Mouse (Mus musculus): ENCODE data around the gene Xlr5a.
A peak's percentile ranks its signal among the peaks of the same experiment; 100 is the strongest.
"Not testable (repeated sequence)": the region's sequence is repeated elsewhere in the genome, so short reads cannot be mapped to it uniquely, and the experiment has no call there.

Gene Xlr5a

DNA sequence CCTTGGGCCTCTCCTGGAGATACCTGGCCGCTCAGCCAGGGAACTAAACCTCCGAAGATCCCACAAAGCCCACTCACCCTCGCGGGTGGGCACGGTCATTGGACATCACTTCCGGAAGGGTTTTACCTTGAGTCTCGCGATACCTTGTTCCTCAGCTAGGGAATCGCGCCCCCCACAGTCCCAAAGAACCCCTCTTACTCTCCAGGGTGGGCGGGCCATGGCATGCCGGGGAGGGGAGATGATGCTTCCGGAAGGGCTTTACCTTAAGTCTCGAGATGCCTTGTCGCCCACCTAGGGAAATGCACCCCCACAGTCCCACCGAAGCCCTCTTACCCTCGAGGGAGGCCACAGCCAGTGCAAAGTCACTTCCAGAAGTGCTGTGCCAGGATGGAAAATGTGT lies at the start of gene Xlr5a, which contains the start of gene Xlr5c:
Gene Xlr5a, minus strand, starts transcription at position 101 of the 400 bp plus-strand sequence.
Gene Xlr5c, minus strand, starts transcription at position 101 of the 400 bp plus-strand sequence.
- DNase-seq, result not testable (repeated sequence)

DNA sequence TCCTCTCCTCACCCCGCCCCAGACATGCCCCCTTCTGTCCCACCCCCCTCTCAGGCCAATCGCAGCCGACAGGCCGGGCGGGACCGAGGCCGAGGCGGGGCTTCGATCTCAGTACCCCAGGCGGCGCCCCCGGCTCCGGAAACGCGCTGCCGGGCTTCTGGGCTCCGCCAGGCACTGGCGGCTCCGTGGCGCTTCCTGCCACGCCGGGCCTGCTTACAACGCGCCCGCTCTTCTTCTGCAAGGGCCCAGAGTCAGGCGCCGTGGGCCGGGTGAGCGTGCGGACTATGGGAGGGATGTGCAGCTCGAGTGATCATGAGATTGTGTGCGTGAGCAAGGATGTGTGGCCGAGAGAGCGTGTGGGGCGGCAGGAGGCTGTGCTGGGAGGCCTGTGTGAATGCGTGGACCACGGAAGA lies 49.7 kb upstream of the Xlr5a start, which contains the start of gene Zfp275:
Gene Zfp275, plus strand, starts transcription at position 139 of the 413 bp plus-strand sequence.
- peak; percentile 71 to 72 for DNase-seq

DNA sequence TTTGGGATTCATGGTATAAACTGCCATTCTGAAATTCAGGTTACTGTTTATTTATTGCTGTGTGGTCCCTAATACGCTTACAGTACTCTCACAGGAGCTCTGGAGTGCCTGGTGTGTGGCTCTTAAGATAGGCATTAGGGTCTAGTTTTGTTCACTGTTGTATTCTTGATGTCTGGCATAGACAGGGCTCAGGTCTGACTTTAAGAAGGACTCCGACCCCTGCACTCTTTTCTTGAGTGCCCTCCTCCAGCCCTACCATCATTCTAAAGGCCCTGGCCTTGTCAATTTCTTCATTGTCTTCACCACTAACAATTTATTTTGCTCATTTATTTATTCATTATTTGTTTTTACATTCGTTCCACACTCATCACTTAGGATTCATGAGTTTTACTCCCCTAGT lies 49.3 kb upstream of the Xlr5a start:
- DNase-seq, result no peak

DNA sequence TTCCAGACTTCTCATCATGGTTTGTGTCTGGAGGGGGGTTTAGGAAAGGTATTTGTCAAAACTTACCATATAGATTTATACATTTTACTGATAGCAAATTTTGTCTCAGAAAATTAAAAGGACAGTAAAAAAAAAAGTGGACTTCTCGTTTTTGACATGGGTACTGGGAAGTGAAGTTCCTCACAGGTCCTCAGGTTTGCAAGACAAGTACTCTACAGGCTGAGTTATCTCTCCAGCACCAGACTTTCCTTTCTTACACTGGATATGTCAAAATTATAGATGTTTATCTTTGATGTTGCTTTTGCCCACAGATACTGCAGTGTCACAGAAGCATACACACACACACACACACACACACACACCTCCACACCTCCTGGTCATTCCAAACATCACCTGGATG lies 48.7 kb upstream of the Xlr5a start:
- no peak for DNase-seq

DNA sequence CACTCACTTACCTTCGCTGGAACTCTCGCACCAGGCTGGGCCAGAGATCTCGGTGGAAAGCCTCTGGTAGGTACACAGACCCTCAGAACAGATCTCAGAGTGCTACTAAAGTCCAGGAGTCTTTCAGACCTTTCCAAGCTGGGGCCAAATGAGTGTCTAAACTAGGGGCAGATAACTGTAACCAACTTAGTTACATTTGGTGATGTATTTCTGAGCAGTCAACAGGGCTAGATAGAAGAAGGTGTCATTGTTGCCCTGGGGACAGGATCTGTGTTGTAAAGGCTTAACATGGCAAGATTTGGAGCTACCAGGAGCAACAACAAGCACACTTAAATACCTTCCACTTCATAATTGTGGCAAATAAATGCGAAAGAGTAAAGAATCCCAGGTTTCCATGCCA lies 44.0 kb upstream of the Xlr5a start, which contains the start of gene Gm45015:
Gene Gm45015, minus strand, starts transcription at position 101 of the 400 bp plus-strand sequence.
- DNase-seq, result no peak

DNA sequence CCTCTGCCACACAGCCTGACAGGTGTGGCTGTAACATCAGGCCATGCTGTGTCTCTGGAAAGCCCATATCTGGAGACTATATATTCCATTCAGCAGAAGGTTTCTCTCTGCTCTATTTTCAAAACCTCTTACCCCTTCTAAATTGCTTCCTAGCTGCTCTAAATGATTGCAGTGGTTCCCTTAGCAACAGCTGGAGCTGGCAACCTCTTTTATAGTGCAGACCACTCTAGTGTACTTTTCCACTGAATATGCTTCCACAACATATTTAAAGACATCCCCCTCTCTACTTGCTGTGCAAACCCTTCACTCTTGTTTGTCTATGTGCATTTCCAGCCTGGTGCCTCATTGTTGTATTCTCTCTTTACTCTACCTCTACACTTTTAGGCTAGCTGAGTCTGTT lies 40.8 kb upstream of the Xlr5a start:
- DNase-seq, result no peak

DNA sequence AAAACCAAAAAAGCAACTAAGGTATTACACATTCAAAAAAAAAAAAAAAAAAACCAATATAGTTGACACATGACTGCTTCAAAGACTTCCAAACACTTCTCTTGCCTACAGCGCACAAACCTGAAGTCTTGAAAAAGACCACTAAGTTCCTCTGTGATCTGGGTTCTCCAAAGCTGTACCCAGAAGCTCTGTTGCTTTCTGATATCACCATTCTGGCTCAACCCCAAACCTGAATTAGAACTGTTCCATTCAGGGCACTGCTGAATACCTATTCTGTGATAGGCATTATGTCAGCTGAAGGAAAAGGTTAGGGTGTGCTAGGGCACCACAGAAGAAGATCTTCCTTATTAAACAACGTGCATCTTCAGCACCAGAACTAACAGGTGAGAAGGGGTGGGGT lies 34.4 kb upstream of the Xlr5a start:
- no peak for DNase-seq

DNA sequence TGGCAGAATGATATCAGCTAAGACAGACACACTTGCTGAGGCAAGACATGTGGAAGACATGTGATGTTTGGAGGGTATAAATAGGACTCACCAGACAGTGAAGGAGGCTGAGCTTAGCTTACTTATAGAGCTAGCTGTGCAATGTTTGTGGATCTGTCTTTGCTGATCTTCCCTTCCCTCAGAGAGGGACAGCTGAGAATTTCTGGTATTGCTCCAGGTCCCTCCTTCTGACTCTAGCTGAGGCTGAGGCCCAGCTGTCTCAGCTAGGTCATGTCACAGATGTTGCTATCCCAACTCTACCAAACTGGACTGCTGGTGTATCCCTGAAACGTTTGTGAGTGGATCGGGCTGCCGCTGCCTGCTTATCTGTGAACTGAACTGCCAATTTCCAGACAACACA lies 28.3 kb upstream of the Xlr5a start:
- no peak for DNase-seq

DNA sequence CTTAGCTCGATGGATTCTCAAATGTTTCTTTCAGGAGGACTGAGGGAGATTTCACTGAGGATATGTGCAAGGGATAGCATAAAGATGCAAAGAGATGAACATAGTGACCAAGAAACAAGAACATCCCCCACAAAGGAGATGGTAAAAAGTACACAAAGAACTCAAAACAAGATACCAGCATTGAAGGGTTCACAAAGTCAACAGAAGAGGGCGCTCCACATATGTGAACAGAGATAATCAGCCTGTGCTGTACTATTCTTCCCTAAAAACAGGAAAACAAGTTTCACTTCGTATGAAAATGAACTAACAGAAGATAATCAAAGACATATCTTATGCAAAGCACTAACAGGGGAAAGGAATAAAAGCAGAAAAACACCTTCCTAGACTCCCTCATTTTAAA lies 19.7 kb upstream of the Xlr5a start:
- DNase-seq, result peak; percentile 21 to 24

DNA sequence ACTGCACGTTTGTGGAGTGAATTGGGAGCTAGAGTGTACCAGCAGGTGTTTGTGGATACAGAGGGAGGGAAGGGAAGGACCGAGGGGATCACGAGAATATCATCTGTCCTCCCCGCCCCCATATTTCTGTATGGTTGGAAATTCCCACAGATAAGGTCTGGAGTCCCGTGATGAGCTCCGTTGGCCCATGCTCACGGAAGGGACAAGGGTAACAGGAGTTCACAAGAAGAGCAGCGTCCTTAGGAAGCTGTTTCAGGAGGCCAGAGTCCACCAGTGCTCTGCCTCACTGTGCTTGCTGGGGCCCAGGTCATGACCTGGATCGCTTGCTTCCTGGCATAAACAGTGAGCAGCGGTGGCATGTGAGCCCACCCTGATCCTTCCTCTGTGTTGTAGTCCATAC lies 3.0 kb upstream of the Xlr5a start:
- not testable (repeated sequence) for DNase-seq

DNA sequence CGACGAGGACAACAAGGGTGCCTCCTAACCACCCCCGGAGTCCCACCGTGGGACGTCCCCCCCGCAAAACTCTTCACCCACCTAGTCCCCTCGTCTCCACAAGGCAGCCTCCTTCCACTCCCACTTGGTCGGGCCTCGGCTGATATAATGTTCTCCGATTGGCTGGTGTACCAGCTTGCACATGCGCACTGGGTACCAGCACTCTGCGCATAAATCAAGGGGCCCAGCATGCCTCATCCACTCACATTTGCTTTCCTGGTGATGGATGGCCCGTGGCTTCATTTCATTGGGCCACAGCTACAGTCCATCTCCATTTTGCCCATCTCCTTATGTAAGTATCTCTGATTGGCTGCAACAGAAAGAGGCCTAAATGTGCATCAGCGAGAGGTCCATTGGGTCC lies 27.5 kb downstream of the Xlr5a start, which contains the start of gene Xlr3c:
Gene Xlr3c, minus strand, starts transcription at position 121 of the 400 bp plus-strand sequence.
- DNase-seq, result not testable (repeated sequence)

DNA sequence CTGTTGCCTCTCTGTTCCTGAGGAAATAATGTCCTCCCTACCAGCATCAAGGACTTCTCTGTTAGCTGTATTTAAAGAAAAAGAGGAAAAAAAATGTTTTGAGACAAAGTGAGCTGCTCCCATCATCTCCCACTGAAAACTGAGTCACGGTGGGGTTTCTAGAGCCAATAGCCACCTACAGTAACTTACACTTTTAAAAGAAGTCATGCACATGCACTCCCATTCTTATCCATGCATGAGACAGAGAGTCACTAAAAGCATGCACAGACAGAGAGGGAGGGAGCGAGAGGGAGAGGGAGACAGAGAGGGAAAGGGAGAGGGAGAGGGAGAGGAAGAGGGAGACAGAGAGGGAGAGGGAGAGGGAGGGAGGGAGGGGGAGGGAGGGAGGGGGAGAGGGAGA lies 30.3 kb downstream of the Xlr5a start:
- not testable (repeated sequence) for DNase-seq

DNA sequence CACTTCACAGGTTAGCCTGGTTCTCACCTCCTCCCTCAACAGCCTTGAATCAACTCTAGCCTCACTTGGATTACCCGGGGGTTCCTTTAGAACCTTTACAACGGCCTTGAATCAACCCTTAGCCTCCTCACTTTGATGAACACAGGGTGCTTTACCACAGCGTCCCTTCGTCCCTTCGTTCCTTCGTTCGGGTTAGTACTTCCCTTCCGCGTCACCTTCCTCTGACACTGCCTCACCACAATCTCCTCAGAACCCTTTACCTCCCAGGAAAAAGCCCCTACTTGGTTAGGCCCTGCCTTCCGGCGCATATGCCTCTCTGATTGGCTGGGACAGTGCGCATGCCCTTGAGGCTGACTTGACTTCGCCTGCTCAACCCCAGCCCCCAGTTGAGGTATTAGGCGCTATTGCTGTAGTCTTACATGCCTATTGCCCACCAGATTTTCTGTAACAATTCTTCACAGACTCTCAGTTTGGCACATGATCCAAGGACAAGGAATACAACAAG lies 49.9 kb downstream of the Xlr5a start, which contains the start of gene Xlr4c:
Gene Xlr4c, minus strand, starts transcription at position 310 of the 505 bp plus-strand sequence.
- DNase-seq, result not testable (repeated sequence)

DNA sequence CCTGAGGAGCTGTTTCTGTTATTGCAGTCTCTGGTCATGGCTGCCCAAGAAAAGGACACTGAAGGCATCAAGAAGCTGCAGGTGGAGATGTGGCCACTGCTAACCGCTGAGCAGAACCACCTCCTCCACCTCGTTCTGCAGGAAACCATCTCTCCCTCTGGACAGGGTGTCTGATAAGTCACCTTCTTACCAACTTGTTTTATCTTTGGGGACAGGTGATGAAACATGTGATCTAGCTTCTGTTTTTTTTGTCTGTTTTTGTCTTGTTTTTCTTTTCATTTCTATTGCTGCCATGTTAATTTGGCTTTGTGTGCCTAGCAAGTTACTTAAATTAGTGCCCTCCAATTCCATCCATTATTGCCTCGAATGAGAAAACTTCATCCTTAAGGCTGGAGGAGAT lies 63.5 kb downstream of the Xlr5a start:
- DNase-seq, result no peak

DNA sequence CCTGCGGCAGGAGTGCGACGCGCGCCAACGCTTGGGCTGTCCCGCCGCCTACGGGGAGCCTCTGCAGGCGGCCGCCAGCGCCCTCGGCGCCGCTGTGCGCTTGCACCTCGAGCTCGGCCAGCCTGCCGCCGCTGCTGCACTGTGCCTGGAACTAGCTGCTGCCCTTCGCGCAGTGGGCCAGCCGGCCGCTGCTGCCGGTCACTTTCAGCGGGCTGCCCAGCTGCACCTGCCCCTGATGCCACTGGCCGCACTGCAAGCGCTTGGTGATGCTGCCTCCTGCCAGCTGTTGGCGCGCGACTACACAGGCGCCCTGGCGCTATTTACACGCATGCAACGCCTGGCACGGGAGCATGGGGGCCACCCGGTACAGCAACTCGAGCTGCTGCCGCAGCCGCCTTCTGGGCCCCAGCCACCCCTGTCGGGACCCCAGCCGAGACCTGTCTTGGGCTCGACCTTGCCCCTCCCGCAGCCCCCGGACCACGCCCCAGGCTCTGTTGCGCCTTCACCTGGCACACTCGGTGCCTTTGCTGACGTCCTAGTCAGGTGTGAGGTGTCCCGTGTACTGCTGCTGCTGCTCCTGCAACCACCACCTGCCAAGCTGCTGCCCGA lies 64.1 kb downstream of the Xlr5a start:
- peak; percentile 69 to 70 for DNase-seq

DNA sequence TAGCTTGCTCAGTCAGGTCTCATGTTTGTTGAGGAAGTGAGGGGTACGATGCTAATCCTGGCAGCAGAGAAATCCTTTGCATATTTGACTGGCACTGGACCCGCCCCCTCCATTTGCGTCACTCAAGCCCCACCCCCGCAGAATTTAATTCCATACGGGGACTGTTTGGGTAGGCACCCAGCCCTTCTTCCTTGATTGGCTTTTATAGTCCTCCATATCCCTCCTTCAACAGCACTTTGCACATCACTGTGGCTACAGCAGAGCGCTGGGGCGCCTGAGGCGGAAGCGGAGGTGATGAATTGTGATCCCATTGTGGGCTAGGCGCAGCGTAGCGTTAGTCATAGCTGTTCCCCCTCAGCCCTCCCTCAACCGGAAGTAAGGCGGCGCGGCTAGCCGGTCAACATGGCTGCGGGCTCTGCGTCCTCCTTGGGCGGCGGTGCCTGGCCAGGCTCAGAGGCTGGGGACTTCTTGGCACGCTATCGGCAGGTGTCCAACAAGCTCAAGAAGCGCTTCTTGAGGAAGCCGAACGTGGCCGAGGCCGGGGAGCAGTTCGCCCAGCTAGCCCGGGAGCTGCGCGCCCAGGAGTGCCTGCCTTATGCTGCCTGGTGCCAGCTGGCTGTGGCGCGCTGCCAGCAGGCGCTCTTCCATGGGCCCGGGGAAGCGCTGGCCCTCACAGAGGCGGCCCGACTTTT lies 64.7 kb downstream of the Xlr5a start, which contains the start of gene F8a:
Gene F8a, plus strand, starts transcription at position 378 of the 692 bp plus-strand sequence.
- peak; percentile 81 to 83 for DNase-seq

DNA sequence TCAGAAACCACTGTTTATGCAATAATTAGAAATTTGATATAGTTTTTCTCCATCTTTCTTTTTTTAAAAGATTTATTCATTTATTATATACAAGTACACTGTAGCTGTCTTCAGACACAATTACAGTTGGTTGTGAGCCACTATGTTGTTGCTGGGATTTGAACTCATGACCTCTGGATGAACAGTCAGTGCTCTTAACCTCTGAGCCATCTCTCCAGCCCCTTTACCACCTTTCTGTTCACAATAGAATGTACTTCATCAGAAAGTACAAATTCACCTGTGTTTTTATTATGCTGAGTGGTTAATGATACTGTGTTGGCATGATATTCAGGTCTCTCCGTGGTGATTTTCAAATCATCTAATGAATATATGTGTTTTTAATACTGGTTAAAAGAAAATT lies 67.4 kb downstream of the Xlr5a start:
- DNase-seq, result no peak

DNA sequence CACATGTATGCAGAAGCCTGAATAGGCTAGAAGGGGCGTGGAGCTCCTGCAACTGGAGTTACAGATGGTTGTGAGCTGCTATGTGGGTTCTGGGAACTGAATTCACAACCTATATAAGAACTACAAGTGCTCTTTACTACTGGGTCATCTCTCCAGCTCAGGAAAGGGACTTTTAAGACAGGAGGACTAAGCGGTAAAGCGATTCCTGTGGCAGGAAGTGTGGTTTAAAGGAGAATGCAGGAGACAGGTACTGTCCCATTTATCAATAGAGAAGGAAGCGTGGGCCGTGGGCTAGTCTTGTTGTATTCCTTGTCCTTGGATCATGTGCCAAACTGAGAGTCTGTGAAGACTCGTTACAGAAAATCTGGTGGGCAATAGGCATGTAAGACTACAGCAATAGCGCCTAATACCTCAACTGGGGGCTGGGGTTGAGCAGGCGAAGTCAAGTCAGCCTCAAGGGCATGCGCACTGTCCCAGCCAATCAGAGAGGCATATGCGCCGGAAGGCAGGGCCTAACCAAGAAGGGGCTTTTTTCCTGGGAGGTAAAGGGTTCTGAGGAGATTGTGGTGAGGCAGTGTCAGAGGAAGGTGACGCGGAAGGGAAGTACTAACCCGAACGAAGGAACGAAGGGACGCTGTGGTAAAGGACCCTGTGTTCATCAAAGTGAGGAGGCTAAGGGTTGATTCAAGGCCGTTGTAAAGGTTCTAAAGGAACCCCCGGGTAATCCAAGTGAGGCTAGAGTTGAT lies 78.8 kb downstream of the Xlr5a start, which contains the start of gene Xlr4b:
Gene Xlr4b, plus strand, starts transcription at position 515 of the 746 bp plus-strand sequence.
- DNase-seq, result peak in 1 of 2 experiments; percentile 10

DNA sequence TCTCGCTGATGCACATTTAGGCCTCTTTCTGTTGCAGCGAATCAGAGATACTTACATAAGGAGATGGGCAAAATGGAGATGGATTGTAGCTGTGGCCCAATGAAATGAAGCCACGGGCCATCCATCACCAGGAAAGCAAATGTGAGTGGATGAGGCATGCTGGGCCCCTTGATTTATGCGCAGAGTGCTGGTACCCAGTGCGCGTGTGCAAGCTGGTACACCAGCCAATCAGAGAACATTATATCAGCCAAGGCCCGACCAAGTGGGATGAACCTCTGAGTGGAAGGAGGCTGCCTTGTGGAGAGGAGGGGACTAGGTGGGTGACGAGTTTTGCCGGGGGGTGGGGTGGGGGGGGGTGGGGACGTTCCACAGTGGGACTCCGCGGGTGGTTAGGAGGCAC lies 100.8 kb downstream of the Xlr5a start, which contains the start of gene Xlr3b:
Gene Xlr3b, plus strand, starts transcription at position 274 of the 400 bp plus-strand sequence.
- not testable (repeated sequence) for DNase-seq

DNA sequence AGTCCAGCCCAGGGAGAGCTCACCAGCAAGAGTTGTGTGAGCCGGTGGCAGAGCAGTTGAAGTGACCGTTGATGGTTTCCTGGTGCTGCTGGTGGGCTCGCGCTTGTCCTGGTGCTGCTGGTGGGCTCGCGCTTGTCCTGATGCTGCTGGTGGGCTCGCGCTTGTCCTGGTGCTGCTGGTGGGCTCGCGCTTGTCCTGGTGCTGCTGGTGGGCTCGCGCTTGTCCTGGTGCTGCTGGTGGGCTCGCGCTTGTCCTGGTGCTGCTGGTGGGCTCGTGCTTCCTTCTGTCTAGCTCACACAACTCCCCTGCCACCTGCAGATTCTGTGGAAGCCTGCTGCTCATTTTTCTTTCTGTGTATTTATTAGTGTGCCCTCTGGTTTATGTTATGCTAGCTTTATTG lies 115.9 kb downstream of the Xlr5a start, which contains the start of gene Spin2d:
Gene Spin2d, minus strand, starts transcription at position 101 of the 400 bp plus-strand sequence.
- DNase-seq, result not testable (repeated sequence)

DNA sequence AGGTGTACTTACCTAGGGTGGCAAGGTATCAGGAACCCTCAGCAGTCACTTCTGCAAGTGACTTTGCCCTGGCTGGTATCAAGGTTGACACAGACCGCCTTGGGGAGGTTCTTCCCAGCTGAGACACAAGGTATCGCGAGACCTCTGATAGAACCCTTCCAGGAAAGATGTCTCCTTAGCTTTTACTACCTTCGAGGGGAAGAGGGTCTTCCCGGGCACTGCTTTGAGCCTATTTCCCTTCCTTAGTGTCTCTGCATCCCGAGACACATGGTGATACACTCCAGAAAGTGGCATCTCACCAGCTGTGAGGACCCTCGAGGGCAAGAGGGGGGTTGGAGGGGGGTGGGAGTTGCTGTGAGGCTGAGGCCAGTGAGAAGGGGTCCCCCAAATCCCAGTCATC lies 143.4 kb downstream of the Xlr5a start, which contains the start of gene DXBay18:
Gene DXBay18, minus strand, starts transcription at position 101 of the 400 bp plus-strand sequence.
- not testable (repeated sequence) for DNase-seq

DNA sequence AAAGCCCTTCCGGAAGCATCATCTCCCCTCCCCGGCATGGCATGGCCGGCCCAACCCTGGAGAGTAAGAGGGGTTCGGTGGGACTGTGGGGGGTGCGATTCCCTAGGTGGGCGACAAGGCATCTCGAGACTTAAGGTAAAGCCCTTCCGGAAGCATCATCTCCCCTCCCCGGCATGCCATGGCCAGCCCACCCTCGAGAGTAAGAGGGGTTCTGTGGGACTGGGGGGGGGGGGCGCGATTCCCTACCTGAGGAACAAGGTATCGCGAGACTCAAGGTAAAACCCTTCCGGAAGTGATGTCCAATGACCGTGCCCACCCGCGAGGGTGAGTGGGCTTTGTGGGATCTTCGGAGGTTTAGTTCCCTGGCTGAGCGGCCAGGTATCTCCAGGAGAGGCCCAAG lies 144.3 kb downstream of the Xlr5a start, which contains the start of gene Xlr5b:
Gene Xlr5b, plus strand, starts transcription at position 301 of the 400 bp plus-strand sequence.
- DNase-seq, result not testable (repeated sequence)
